Mouse (Mus musculus) retina, adult 2 months (tissue): ENCODE measurements around the gene Pmf1.

Experiments
- DNase-seq: peaks from one replicate; pipeline ENCODE4 v3.0.0-alpha.2; 2012; ENCODE audit warnings: low read depth, low spot score

The Pmf1 gene

DNA sequence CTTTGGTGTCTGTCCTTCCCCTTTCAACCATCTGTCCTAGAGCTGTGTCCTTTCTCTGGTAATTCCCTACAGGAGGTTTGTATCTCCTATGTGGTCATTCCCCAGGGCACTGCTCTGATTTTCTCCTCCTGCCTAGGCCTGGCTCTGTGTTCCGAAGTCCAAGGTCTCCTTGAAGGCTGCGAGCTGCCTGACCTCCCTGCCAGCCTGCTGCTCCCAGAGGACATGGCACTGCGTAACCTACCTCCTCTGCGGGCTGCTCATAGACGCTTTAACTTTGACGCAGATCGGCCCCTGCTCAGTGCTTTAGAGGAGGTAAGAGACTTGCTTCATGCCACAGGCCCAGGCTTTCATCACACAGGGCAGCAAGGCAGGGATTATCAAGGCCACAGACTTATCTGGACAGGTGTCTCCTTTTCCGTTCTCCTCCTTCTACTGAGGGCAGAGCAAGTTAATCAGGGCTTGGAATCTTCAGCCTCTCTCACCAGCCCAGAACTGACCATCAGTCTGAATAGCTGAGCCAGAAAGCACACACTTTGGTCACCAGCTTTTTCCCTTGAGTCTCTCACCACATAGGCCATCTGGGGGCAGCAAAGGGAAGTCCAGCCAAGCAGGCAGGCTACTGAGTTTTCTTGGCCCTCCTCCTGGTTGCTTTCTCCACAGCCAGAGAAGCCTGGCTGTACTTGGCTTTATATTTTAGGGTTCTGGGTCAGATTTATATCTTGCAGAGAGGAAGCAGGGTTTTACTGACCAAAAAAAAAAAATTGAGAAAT lies 55.5 kb downstream of the Pmf1 start:
- DNase-seq = no peak

DNA sequence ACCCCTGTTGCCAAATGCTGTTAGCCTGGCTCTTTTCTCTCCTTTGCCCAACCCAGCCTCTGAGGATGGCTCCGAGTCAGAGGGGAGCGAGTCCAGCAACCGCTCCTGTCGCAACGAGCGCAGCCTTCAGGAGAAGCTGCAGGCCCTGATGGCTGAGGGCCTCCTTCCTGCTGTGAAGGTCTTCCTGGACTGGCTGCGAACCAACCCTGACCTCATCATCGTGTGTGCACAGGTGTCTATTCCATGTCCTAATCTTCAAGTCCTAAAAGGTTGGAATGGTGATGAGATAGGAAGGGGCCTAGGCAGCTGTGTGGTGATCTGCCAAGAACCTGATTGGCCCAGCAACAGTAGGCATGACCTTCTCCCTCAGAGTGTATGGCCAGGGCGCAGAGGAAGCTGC lies 57.2 kb downstream of the Pmf1 start:
- no peak for DNase-seq

DNA sequence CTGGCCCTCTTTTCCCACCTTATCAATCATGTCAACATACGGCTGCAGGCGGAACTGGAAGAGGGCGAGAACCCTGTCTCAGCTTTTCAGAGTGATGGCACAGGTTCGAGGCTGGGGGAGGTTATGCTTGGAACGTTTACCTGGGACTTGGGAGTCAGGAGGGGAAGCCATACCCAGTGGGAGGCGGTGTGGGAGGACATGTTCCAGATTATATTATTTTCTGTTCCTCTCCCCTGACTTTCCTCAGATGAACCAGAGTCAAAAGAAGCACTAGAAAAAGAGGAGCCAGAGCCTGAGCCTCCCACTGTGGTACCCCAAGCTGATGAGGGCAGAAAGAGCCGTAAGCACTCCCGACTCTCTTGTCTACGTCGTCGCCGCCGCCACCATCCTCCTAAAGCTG lies 59.4 kb downstream of the Pmf1 start:
- DNase-seq = no peak
